16 mouse cellular contexts compared by ENCODE assay signal in genomic region chr6:4583485-4583884, GRCm38 (mm10). TPM values are rescaled to one million over a fixed set of nuclear protein-coding genes. Genes with fewer than 3 reads are reported as not detected.
DNase-seq lines count a peak whose midpoint lies in the region; ATAC-seq and TF ChIP-seq lines count a peak whose summit lies in the region.
"Had no signal": no experiment of that assay in that cellular context is flagged by ENCODE, and none has a peak within 500 bp of the region (broad histone marks: within the 10 kb centered on the region; RNA-seq: fewer than 3 reads in every experiment).

No protein-coding gene starts in this region.

- no peaks in the 10 kb centered on the region for H3K4me1 ChIP-seq in midbrain, embryonic 11.5 days (ENCODE audit: control insufficient read depth, insufficient read depth, low read length)
- no peaks in the 10 kb centered on the region for H3K4me1 ChIP-seq in midbrain, embryonic 16.5 days (ENCODE audit: control insufficient read depth, insufficient read depth, low read length)
- peaks cover 45% of the 10 kb centered on the region for H3K4me1 ChIP-seq in limb, embryonic 10.5 days
- no peaks in the 10 kb centered on the region for H3K4me1 ChIP-seq in stomach, postnatal 0 days (replicated peaks; ENCODE audit: control insufficient read depth, insufficient read depth)

- no peaks in the 10 kb centered on the region for H3K36me3 ChIP-seq in midbrain, embryonic 11.5 days (ENCODE audit: control insufficient read depth, insufficient read depth, low read length)
- H3K36me3 ChIP-seq in midbrain, embryonic 16.5 days (ENCODE audit: control insufficient read depth, insufficient read depth, low read length), result no peaks in the 10 kb centered on the region
- H3K36me3 ChIP-seq in limb, embryonic 10.5 days, result no peaks in the 10 kb centered on the region
- H3K36me3 ChIP-seq in stomach, postnatal 0 days (ENCODE audit: control insufficient read depth, insufficient read depth, low read length), result no peaks in the 10 kb centered on the region
- H3K36me3 ChIP-seq: heart, embryonic 12.5 days had no signal

- peak; percentile 27; the same call in 1 of the 2 replicates for ATAC-seq in frontal cortex, adult (ENCODE audit: low TSS enrichment)
- peak; percentile 77 for ATAC-seq in midbrain, embryonic 11.5 days (ENCODE audit: low FRiP score)
- no peak for ATAC-seq in midbrain, embryonic 16.5 days
- peak; percentile 86 for ATAC-seq in stomach, postnatal 0 days (ENCODE audit: low FRiP score, low TSS enrichment)

- 33% methylated on average over 6 of the region's 6 CpGs for WGBS in midbrain, embryonic 11.5 days
- 27% methylated on average over 6 of the region's 6 CpGs for WGBS in midbrain, embryonic 16.5 days
- 39% methylated on average over 6 of the region's 6 CpGs for WGBS in limb, embryonic 10.5 days
- WGBS in stomach, postnatal 0 days, result 34% methylated on average over 6 of the region's 6 CpGs

- H3K9ac ChIP-seq in midbrain, embryonic 11.5 days (ENCODE audit: low read length), result no peak overlapping the region
- H3K9ac ChIP-seq in midbrain, embryonic 16.5 days (ENCODE audit: low read depth, low read length), result no peak overlapping the region
- H3K9ac ChIP-seq in stomach, postnatal 0 days (ENCODE audit: low read length), result no peak overlapping the region
- H3K9ac ChIP-seq: heart, embryonic 12.5 days; hindbrain, embryonic 14.5 days had no signal

- no peaks in the 10 kb centered on the region for H3K27me3 ChIP-seq in midbrain, embryonic 11.5 days (ENCODE audit: control insufficient read depth, insufficient read depth, low read length)
- no peaks in the 10 kb centered on the region for H3K27me3 ChIP-seq in midbrain, embryonic 16.5 days (ENCODE audit: control insufficient read depth, insufficient read depth, low read depth, low read length)
- no peaks in the 10 kb centered on the region for H3K27me3 ChIP-seq in limb, embryonic 10.5 days (ENCODE audit: low read depth, poor library complexity, severe bottlenecking)
- no peaks in the 10 kb centered on the region for H3K27me3 ChIP-seq in stomach, postnatal 0 days (ENCODE audit: control insufficient read depth, insufficient read depth, low read length)
- H3K27me3 ChIP-seq: heart, embryonic 12.5 days had no signal

- no peak overlapping the region for H3K4me2 ChIP-seq in midbrain, embryonic 11.5 days
- H3K4me2 ChIP-seq in midbrain, embryonic 16.5 days (ENCODE audit: low read length), result no peak overlapping the region
- H3K4me2 ChIP-seq in stomach, postnatal 0 days (replicated peaks; ENCODE audit: low read depth), result no peak overlapping the region
- H3K4me2 ChIP-seq: heart, embryonic 12.5 days; hindbrain, embryonic 14.5 days had no signal

- no peak overlapping the region for H3K27ac ChIP-seq in midbrain, embryonic 11.5 days (ENCODE audit: low read depth, low read length)
- H3K27ac ChIP-seq in midbrain, embryonic 16.5 days (ENCODE audit: low read length), result no peak overlapping the region
- H3K27ac ChIP-seq in limb, embryonic 10.5 days, result peak overlapping the region; percentile 68
- no peak overlapping the region for H3K27ac ChIP-seq in stomach, postnatal 0 days (replicated peaks)
- H3K27ac ChIP-seq: hindbrain, embryonic 14.5 days; left cerebral cortex, adult 2 months had no signal

- no peaks in the 10 kb centered on the region for H3K9me3 ChIP-seq in midbrain, embryonic 11.5 days (ENCODE audit: control insufficient read depth, low read length)
- no peaks in the 10 kb centered on the region for H3K9me3 ChIP-seq in midbrain, embryonic 16.5 days (replicated peaks; ENCODE audit: control insufficient read depth, low read length, poor library complexity, severe bottlenecking)
- H3K9me3 ChIP-seq in limb, embryonic 10.5 days (replicated peaks), result no peaks in the 10 kb centered on the region
- no peaks in the 10 kb centered on the region for H3K9me3 ChIP-seq in stomach, postnatal 0 days (ENCODE audit: control insufficient read depth, low read length)
- H3K9me3 ChIP-seq: heart, embryonic 12.5 days had no signal

- no peak for DNase-seq in frontal cortex, adult 2 months (ENCODE audit: extremely low spot score in 1 of 2, low spot score in 1 of 2)
- no peak for DNase-seq in midbrain, embryonic 11.5 days (ENCODE audit: low spot score, missing footprints)
- DNase-seq in limb, embryonic 10.5 days (ENCODE audit: low spot score), result no peak
- peak; percentile 62 for DNase-seq in stomach, postnatal 0 days (ENCODE audit: low spot score)
- no peak for DNase-seq in thymus, postnatal 0 days (ENCODE audit: low spot score)
- DNase-seq: adrenal gland, adult 2 months; cerebellum, adult 11-12 months; kidney, adult 11 months; kidney, postnatal 10 days; thymus, postnatal 25 days had no signal

- no peak overlapping the region for H3K4me3 ChIP-seq in midbrain, embryonic 11.5 days (ENCODE audit: low read depth, low read length)
- no peak overlapping the region for H3K4me3 ChIP-seq in midbrain, embryonic 16.5 days (ENCODE audit: low read depth, low read length)
- H3K4me3 ChIP-seq in limb, embryonic 10.5 days, result no peak overlapping the region
- H3K4me3 ChIP-seq in stomach, postnatal 0 days (ENCODE audit: low read depth, low read length), result no peak overlapping the region
- H3K4me3 ChIP-seq: erythroblast, embryonic 14.5 days; heart, embryonic 12.5 days; left cerebral cortex, adult 2 months had no signal

- no peak for TF ChIP-seq EP300 in stomach, postnatal 0 days (optimal IDR thresholded peaks at IDR 0.05)

- no peak for TF ChIP-seq CTCF in stomach, postnatal 0 days (IDR thresholded peaks at IDR 0.05; ENCODE audit: low read depth)

RNA-seq across cellular contexts. Expression of gene Casd1, which starts 17.2 kb away (rescaled TPM):
- 41.5 and 46.0 TPM in 2 replicates for polyA plus RNA-seq in frontal cortex, adult 2 months (2012; rRNA removed)
- 47.5 and 47.6 TPM in 2 replicates for polyA plus RNA-seq in midbrain, embryonic 11.5 days (2014; fragmentation: Nextera tagmentation; extraction: Ambion mirVana)
- polyA plus RNA-seq in midbrain, embryonic 16.5 days (2015; fragmentation: Nextera tagmentation; extraction: Ambion mirVana), result 48.6 and 49.4 TPM in 2 replicates
- polyA plus RNA-seq in limb, embryonic 10.5 days (2016; fragmentation: Nextera tagmentation; extraction: Ambion mirVana), result 84.3 and 89.6 TPM in 2 replicates
- 9.5 and 9.7 TPM in 2 replicates for polyA plus RNA-seq in stomach, postnatal 0 days (2015; fragmentation: Nextera tagmentation; extraction: Ambion mirVana)
- polyA plus RNA-seq in thymus, postnatal 0 days (2015; fragmentation: Nextera tagmentation; extraction: Ambion mirVana), result 15.0 and 16.8 TPM in 2 replicates
